Mouse (Mus musculus) spleen, adult 2 months (tissue): Measurements from ENCODE around the gene Olfr178.

Experiments
- CTCF ChIP-seq: fragments of 200-500 bp; IDR thresholded peaks from 2 replicates; pipeline ENCODE4 v1.5.1; 2011; ENCODE audit warnings: mild to moderate bottlenecking, inconsistent platforms; ENCODE audit not compliant: insufficient read depth, insufficient read length, insufficient replicate concordance; ENCODE audit errors: extremely low read depth
- POLR2A ChIP-seq: fragments of 200-500 bp; IDR thresholded peaks from 2 replicates; pipeline ENCODE4 v1.6.1; 2011; ENCODE audit warnings: low read depth, low read length, inconsistent platforms

DNA sequence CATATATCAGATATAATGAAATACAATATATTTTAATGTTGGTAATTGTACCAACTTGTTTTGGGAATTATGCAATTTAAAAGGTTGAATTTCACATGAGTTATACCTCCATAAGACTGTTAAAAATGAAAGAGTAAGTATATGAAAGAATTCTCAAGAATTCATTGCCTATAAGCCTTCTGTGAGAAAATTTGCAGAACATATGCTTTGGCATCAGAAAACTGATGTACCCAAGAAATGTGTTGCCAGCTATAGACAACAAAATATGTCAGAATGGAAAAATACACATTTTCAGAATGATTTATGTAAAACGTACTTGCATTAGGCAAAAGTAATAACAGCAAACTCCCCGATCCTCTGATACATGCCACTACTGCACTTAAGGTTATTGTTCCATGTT is 7.4 kb downstream of the Olfr178 start:
- TF ChIP-seq CTCF = no peak
- TF ChIP-seq POLR2A = no peak
